Mouse (Mus musculus) kidney, adult 8-10 months (tissue): ENCODE results near the gene Wwox.

ENCODE experiments used
- DNase-seq, 2 experiments: peaks; one replicate each; pipeline ENCODE4 v3.0.0; 2022

Gene Wwox

DNA sequence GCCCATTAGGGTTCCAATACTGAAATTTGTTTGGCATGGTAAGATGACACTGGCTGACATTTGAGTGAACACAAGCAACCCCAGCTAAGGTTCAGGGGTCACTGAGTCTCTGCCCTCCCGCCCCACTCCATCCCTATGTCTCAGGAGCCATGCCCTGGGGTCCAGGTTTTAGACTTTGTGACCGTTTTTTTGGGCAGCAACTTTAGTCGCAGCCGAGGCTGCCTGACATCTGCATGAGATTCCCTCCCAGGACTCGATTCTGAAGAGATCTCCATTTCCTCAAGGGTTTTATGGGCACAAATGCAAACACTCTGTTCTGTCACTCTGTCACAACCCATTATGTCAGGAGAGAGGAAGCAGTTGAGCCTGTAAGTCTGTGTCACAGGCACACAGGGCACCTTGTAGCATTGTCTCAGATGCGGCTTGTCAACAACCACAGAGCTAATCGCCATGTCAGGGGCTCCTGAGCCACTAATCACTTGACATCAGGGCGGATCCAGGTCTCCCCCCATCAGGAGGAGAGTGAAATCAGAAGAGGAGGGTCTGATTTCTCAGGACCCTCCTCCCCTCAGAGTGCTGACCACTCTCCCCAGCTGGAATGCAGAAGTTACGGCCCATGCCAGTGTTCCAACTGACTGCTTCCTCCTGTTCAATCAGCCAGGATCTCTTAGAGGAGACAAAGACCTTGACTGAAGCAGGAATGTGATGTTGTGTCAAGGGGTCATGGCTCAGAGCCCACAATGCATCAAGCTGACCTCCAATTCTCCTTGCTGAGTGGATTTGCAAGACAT, 704.3 kb downstream of the Wwox start:
- peak; percentile 31 to 46 for DNase-seq

- no peak for DNase-seq
Observed at GRCm38 (mm10) chr8:115147006-115147405, 707.6 kb downstream of the Wwox start.

GRCm38 (mm10) chr8:115150446-115151109, 711.1 kb downstream of the Wwox start:
- DNase-seq, result no peak

DNA sequence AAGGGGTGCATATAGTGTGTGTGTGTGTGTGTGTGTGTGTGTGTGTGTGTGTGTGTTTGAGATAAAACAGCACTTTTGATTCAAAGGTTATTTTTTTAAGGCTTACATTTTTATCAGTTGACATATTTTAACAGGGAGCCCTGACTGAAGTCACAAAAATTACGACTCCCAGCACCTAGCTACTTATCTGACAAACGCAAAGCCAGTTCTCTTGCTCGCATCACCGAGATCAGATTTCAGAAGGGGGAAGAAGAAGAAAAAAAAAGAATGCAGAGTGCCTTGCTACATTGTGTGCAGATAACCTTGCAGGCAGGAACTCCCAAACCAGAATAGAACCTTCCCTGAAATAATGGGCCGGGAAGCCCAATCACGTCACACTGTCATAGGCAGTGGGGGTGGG, 712.0 kb downstream of the Wwox start:
- no peak for DNase-seq

GRCm38 (mm10) chr8:115154096-115154495, 714.6 kb downstream of the Wwox start:
- DNase-seq, result no peak

DNA sequence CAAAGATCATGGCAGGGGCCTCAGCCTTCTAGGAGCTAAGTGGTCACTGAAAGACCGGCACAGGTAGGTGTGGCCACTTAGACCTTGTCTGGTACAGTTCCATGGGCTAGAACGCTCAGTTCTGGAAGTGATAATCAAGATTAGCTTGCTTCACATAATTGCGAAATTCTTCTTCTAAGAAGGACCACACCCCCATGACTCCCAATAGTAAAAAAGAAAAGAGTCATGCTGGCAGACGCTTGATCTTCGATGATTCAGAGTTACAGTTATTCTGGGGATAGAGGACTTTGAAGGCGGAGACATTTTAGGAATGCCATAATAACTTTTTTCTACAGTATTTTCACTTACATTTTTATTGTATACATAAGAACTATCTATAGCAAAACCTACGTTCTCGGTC, 716.7 kb downstream of the Wwox start:
- no peak for DNase-seq

- no peak for DNase-seq
Observed at GRCm38 (mm10) chr8:115157977-115158720, 718.7 kb downstream of the Wwox start.

- no peak for DNase-seq
Observed at GRCm38 (mm10) chr8:115158721-115159111, 719.3 kb downstream of the Wwox start.

DNA sequence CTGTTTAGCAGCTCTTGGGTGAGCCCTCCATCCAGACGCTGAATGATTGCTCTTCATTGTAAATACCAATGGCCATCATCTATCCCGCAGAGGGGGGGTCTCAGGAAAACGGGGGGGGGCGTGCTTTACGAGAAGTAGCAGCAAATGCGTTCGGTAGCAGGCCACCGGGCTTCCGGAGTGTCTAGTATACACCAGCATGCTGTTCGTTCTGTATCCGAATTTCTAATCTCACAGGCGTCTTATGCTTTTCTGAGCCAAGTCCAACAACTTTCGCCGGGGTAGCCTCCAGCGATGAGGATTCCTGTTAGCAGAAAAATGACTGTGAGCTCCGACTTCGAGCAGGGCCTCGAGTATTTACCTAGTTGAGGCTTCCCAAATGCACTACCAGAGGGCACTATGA, 719.8 kb downstream of the Wwox start:
- peak in 1 of 2 experiments; percentile 21 for DNase-seq

DNA sequence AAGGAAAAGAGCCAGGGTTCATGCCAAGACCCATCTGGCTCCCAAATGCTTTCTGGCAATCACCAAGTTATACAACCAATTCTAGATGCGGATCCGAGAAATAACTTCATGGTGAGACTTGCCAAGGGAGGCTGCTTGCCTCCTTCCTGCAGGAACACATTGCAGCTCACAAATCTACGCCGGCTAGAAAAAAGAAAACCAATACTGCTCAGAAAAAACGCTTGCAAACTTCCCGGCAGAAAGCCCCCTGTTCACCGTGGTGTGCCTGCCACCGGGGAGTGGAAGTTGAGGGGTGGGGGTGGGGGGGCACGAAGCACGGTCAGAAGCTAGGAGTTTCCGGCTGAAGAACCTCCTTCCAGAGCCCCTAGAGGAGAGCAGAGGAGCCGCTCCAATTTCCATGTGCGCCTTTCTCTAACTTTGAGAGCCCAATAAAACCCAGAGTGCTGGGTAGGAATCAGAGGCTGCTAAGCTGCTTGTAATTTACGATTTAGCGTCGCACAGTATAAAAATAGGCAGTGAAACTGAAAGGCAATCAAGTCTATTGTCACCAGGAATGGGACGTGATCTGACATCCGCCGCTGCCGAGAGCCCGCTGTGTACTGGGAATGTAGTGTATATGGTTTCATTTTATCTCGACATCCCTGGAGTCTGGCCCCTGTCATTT, 720.4 kb downstream of the Wwox start:
- peak; percentile 14 to 23 for DNase-seq

DNA sequence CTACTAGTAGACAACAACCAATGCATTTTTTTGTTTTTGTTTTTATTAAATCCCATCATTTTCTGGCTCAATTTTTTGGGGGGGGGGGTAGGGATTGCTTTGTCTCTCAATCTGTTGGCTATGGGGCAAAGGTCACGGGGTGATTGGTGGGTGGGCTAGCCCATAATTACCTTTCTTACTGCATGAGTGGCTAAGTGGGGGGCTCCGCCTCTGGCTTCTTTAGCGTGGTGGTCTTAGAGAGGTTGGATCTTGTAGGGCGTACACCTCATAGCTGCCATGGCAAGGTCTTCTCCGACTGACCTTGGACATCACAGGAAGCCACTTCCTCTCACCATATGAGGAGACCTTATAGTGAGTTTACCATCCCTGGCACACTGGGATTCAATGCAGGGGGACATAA, 721.0 kb downstream of the Wwox start:
- DNase-seq, result no peak

DNA sequence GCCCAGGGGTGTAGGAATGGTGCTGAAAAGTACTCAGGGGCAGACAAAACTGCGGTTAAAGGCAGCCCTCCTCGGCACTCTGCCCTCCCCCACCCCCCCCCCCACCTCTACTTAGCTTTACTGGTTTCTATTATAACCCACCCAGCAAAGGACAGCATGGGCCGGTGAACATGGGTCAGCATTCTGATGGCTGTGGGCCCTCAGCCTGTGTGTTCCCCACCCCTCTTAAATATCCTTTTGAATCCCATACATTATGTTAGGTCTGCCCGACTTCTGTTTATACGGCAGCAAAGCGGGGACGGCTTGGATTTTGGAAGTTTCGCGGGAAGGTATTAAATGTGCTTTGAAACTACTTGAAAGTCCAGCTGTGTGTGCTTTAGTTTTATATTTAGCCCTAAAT, 722.1 kb downstream of the Wwox start:
- no peak for DNase-seq

GRCm38 (mm10) chr8:115164872-115165271, 725.4 kb downstream of the Wwox start:
- DNase-seq, result no peak

DNA sequence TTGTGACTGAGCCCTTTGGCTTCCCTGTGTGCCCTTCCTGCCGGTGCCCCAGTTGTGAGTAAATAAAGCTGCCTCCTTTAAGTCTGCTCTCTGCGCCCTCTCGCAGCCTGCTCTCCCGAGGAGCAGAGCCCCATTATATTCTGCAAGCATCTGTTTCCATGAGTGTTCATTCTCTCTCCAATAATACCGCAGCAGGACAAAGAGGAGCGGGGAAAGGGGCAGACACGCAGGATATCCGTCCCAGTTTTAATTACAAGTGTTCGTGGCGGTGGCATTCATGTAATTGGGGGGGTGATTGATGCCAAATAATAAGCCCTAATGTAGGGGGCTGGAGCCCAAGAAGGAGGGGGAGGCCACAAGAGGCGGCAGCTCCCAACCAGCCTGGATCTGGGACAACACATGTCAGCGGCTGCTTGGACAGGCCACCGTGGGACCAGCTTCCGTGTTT, 734.2 kb downstream of the Wwox start:
- DNase-seq, result no peak

- no peak for DNase-seq
Observed at GRCm38 (mm10) chr8:115185431-115185964, 746.0 kb downstream of the Wwox start.

DNA sequence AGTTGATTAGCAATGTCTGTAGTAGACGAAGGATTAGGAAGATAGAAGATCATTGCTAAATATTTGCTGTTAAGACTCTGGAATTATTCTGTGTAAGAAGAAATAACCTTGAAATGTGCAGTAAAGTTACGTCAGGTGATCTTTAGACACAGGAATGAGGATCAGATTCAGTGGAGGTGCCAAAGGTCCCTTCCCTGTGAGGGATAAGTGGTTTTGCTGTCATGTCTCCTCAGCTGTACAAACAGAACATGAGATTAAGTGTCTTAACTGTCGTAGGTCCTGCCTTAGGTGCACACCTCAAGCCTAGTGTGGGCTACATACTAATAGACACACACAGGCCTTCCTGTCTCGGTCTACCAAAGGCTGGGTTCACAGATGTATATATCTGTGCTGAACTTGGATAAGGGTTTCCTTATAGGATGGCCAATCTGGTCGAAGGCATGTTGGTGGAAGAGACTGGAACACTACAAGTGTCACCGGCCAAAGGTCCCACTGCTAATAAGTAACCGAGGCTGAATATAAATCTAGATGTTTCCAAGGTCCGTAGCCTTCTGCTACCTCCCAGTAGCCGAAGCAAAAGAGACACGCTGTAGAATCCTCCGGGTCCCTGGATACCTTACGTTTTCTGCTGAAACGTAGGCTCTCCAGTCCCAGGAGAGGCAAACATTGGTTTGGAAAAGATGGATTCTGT, 746.8 kb downstream of the Wwox start:
- peak; percentile 51 to 64 for DNase-seq

DNA sequence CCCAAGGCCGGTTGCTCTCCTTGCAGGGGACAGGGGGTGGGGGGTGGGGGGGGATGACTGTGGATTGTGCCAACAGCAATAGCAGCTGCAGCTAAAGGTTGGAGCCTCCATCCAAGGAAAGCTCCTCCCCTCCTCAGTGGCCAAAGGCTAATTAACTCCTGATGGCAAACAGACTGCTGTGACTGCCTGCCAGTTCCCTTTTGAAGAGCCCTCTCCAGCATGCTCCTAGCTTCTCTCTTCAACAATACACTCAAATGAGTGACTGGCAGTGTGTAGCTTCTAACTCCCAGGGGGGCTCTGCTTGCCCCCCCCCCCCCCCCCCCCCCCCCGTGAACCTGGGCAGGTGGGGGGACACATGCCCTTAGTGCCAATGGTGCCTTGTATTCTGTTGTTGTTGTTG, 747.4 kb downstream of the Wwox start:
- DNase-seq, result peak; percentile 48 to 57

DNA sequence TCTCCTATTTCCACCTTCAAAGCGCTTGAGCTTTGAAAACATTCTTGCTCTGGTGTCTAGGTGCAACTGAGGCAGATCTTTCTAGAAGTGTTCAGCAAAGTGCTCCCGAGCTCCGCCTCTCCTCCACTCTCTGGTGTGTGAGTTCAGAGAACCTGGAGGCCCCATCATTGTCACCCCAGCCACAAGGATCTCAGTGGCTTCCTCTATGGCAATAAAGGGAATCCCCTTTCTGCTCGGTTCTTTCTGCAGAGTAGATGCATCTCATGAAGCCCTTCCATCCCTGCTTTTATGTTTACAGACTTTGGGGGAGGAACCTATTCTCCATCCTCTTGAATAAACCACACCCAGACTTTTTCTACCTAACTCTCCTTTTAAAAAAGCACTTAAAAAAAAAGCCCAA, 749.0 kb downstream of the Wwox start:
- DNase-seq, result no peak

GRCm38 (mm10) chr8:115189836-115190235, 750.4 kb downstream of the Wwox start:
- no peak for DNase-seq

DNA sequence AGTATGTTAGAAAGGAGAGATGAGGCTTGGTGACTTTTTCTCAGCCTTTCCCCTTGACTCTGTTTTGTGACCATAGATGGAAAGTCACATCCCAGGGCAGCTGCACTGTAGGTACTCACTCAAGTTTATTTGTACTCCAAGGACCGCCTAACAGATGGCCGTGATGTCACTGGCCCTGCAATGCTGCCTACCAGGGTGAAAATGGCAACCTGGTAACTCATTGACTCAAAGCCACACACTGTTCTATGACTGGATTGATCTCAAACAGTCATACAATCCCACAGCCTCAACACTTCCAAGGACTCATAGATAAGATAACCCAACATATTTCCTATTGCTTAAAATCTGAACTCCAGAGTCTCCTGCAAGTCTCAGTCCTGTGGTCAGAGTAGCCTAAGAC, 754.3 kb downstream of the Wwox start:
- no peak for DNase-seq

DNA sequence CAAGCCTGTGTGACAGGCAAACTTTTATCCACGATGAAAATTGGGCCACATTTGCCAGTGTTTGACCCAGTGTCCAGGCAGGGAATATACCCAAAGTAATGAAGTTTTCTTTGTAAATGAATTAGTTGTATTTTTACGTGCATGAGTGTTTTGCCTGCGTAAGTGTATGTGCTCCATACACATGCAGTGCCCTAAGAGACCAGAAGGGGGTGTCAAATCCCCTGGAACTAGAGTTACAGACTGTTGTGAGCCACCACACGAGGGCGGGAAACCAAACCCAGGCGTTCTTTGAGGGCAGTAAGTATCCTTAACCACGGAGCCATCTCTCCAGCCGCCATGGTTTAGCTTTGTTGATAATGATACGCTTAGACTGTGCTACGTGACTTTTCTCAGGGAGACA, 755.9 kb downstream of the Wwox start:
- DNase-seq, result no peak

GRCm38 (mm10) chr8:115196859-115197258, 757.4 kb downstream of the Wwox start:
- no peak for DNase-seq
